Mouse (Mus musculus) brain, embryonic 14.5 days (tissue): ENCODE results near the gene 1700066M21Rik.

Experiments
- CTCF ChIP-seq: fragments of 200-500 bp; IDR thresholded peaks from 2 replicates; pipeline ENCODE4 v1.5.1; 2012; ENCODE audit warnings: inconsistent platforms, mild to moderate bottlenecking, moderate library complexity, borderline replicate concordance; ENCODE audit not compliant: insufficient read depth, insufficient read length; ENCODE audit errors: extremely low read depth
- POLR2A ChIP-seq: fragments of 200-500 bp; IDR thresholded peaks from 2 replicates; pipeline ENCODE4 v1.6.1; 2012; ENCODE audit warnings: mild to moderate bottlenecking, inconsistent platforms, borderline replicate concordance; ENCODE audit not compliant: poor library complexity, insufficient read depth, insufficient read length, severe bottlenecking; ENCODE audit errors: extremely low read depth

- TF ChIP-seq POLR2A (no peak), CTCF (0 out of 2 replicates have a peak, but pooled peaks have one; percentile 7)
Measured at GRCm38 (mm10) chr1:57339156-57339796, 38.1 kb upstream of the 1700066M21Rik start.
